Mouse (Mus musculus): ENCODE measurements around the gene Plekhg6. TPM values are rescaled to one million over a fixed set of nuclear protein-coding genes. Genes with fewer than 3 reads are reported as not detected.
A peak's percentile ranks its signal among the peaks of the same experiment; 100 is the strongest.

Gene Plekhg6
- polyA plus RNA-seq, 1 experiment from 2014 or later: 0.12 TPM

DNA sequence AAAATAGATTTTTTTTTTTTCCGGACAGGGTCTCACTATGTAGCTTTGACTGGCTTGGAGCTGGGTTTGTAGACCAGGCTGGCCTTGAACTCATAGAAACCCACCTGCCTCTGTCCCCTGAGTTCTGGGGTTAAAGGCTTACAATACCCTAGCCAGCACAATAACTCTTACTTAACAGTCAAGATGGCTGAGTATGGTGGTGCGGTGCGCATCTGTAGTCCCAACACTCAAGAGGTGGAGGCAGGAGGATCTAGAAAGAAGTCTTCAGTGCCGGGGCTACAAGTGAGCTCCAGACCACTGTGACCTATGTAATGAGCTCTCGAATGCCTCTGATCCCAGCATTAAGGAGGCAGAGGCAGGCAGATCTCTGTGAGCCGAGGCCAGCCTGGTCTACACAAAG is 31.1 kb upstream of the Plekhg6 start:
- Histone ChIP-seq H3K4me1 (no peaks in the 10 kb centered on the region), H3K27ac (replicated peaks) (no peak overlapping the region), H3K9me3 (replicated peaks) (no peaks in the 10 kb centered on the region), H3K4me3 (no peak overlapping the region), H3K36me3 (no peaks in the 10 kb centered on the region), H3K27me3 (ENCODE audit: low read depth, poor library complexity, severe bottlenecking) (no peaks in the 10 kb centered on the region)
- no peak for DNase-seq (ENCODE audit: low spot score)
- 92% methylated on average over 6 of the region's 6 CpGs for WGBS

- H3K27me3 ChIP-seq (ENCODE audit: low read depth, poor library complexity, severe bottlenecking): no peaks in the 10 kb centered on the region
These were observed 30.5 kb upstream of the Plekhg6 start for GRCm38 (mm10) chr6:125410995-125411547.

GRCm38 (mm10) chr6:125410551-125410950 is 30.0 kb upstream of the Plekhg6 start:
- H3K4me1 ChIP-seq: no peaks in the 10 kb centered on the region
- H3K27ac ChIP-seq (replicated peaks): no peak overlapping the region
- WGBS: 75% methylated on average over 11 of the region's 11 CpGs

More at GRCm38 (mm10) chr6:125410995-125411547, 30.5 kb upstream of the Plekhg6 start:
- DNase-seq (ENCODE audit: low spot score): no peak
- Histone ChIP-seq H3K4me3 (no peak overlapping the region), H3K9me3 (replicated peaks) (no peaks in the 10 kb centered on the region), H3K27ac (replicated peaks) (no peak overlapping the region), H3K36me3 (no peaks in the 10 kb centered on the region), H3K4me1 (no peaks in the 10 kb centered on the region)
- 70% methylated on average over 8 of the region's 8 CpGs for WGBS

GRCm38 (mm10) chr6:125407657-125408056 is 27.1 kb upstream of the Plekhg6 start:
- Histone ChIP-seq H3K9me3 (replicated peaks) (no peaks in the 10 kb centered on the region), H3K36me3 (no peaks in the 10 kb centered on the region), H3K4me1 (no peaks in the 10 kb centered on the region), H3K27ac (replicated peaks) (no peak overlapping the region), H3K27me3 (ENCODE audit: low read depth, poor library complexity, severe bottlenecking) (no peaks in the 10 kb centered on the region), H3K4me3 (no peak overlapping the region)
- DNase-seq (ENCODE audit: low spot score): no peak
- WGBS: 91% methylated on average over 10 of the region's 10 CpGs

More at GRCm38 (mm10) chr6:125410551-125410950, 30.0 kb upstream of the Plekhg6 start:
- no peaks in the 10 kb centered on the region for H3K9me3 ChIP-seq (replicated peaks)
- H3K4me3 ChIP-seq: no peak overlapping the region
- DNase-seq (ENCODE audit: low spot score): no peak
- no peaks in the 10 kb centered on the region for H3K36me3 ChIP-seq
- no peaks in the 10 kb centered on the region for H3K27me3 ChIP-seq (ENCODE audit: low read depth, poor library complexity, severe bottlenecking)

DNA sequence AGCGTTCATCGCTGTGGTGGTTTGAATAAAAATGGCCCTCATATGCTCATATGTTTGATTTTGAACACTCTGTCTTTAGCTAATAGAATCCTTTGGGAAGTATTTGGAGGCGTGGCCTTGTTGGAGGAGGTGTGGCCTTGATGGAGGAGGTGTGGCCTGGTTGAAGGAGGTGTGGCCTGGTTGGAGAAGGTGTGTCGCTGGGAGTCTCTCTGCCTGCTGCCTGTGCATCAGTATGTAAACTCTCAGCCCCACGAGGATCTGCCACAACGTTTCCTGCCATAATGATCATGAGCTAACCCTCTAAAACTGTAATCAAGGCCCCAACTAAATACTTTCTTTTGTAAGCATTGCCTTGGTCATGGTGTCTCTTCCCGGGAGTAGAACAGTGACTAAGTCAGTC is 26.6 kb upstream of the Plekhg6 start:
- Histone ChIP-seq H3K9me3 (replicated peaks) (no peaks in the 10 kb centered on the region), H3K4me1 (no peaks in the 10 kb centered on the region), H3K27ac (replicated peaks) (no peak overlapping the region), H3K36me3 (no peaks in the 10 kb centered on the region), H3K4me3 (no peak overlapping the region), H3K27me3 (ENCODE audit: low read depth, poor library complexity, severe bottlenecking) (no peaks in the 10 kb centered on the region)
- no peak for DNase-seq (ENCODE audit: low spot score)
- 87% methylated on average over 7 of the region's 7 CpGs for WGBS

- H3K36me3 ChIP-seq: no peaks in the 10 kb centered on the region
- H3K27me3 ChIP-seq (ENCODE audit: low read depth, poor library complexity, severe bottlenecking): no peaks in the 10 kb centered on the region
- H3K4me3 ChIP-seq: no peak overlapping the region
- DNase-seq (ENCODE audit: low spot score): no peak
- H3K4me1 ChIP-seq: no peaks in the 10 kb centered on the region
- no peak overlapping the region for H3K27ac ChIP-seq (replicated peaks)
- no peaks in the 10 kb centered on the region for H3K9me3 ChIP-seq (replicated peaks)
- whole genome bisulfite sequencing: 56% methylated on average over 14 of the region's 14 CpGs
These were observed 25.1 kb upstream of the Plekhg6 start for GRCm38 (mm10) chr6:125405461-125406382.

GRCm38 (mm10) chr6:125389853-125390252 is 9.3 kb upstream of the Plekhg6 start:
- no peak for DNase-seq (ENCODE audit: low spot score)
- 90% methylated on average over 5 of the region's 5 CpGs for WGBS
- Histone ChIP-seq H3K4me3 (no peak overlapping the region), H3K36me3 (no peaks in the 10 kb centered on the region), H3K9me3 (replicated peaks) (no peaks in the 10 kb centered on the region), H3K4me1 (peaks cover 5% of the 10 kb centered on the region; the same call in 1 of the 2 replicates), H3K27ac (replicated peaks) (no peak overlapping the region), H3K27me3 (ENCODE audit: low read depth, poor library complexity, severe bottlenecking) (no peaks in the 10 kb centered on the region)

GRCm38 (mm10) chr6:125386080-125386479 is 5.5 kb upstream of the Plekhg6 start:
- Histone ChIP-seq H3K4me1 (peaks cover 10% of the 10 kb centered on the region; the same call in 1 of the 2 replicates), H3K4me3 (no peak overlapping the region), H3K27ac (replicated peaks) (no peak overlapping the region), H3K36me3 (no peaks in the 10 kb centered on the region), H3K9me3 (replicated peaks) (no peaks in the 10 kb centered on the region), H3K27me3 (ENCODE audit: low read depth, poor library complexity, severe bottlenecking) (peaks cover 23% of the 10 kb centered on the region)
- WGBS: 81% methylated on average over 6 of the region's 6 CpGs
- DNase-seq (ENCODE audit: low spot score): no peak

DNA sequence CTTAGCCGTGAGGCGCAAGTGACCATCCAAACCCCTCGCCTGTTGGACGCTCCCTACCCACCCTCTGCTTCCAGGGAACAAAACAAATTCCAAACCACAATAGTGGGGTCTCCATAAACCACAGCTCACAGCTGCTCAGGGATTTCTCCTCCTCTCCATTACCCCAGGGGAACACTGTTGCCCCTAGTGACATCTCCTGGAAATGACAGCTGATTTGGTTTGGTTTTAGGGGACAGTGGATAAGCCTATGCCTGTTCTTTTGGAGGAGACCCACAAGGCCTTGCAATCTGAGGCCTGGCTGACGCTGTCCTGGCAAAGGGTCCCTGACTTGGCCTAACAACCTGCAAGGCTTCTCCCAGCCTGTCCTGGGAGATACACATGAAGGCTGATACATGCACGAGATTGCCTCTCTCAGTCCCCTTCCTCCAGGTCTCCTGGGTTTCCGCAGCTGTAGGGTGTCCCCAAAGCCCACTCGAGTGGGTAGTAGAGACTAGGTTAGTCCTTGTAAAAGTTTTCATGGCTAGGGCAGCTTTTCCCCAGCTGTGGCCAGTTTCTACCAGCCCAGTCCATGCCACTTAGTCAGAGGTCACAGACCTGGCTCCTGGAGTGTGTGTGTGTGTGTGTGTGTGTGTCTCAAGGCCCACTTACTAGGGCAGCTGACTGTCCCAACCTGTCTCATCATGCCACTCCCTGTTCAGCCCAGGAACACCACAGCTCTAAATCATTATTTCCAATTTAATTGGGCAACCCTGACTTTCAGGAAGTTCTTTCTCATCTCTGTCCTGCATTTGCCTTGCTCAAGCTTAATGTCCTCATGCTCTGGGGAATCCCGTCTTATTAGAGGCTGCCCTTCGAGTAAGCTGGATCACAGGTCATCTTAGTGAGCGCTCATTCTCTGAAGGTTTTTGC is 4.7 kb upstream of the Plekhg6 start:
- H3K36me3 ChIP-seq: no peaks in the 10 kb centered on the region
- DNase-seq (ENCODE audit: low spot score): no peak
- peaks cover 31% of the 10 kb centered on the region for H3K27me3 ChIP-seq (ENCODE audit: low read depth, poor library complexity, severe bottlenecking)
- WGBS: 65% methylated on average over 11 of the region's 11 CpGs
- no peaks in the 10 kb centered on the region for H3K9me3 ChIP-seq (replicated peaks)
- peaks cover 15% of the 10 kb centered on the region for H3K4me1 ChIP-seq
- H3K4me3 ChIP-seq: no peak overlapping the region
- H3K27ac ChIP-seq (replicated peaks): no peak overlapping the region; the same call in 1 of the 2 replicates

DNA sequence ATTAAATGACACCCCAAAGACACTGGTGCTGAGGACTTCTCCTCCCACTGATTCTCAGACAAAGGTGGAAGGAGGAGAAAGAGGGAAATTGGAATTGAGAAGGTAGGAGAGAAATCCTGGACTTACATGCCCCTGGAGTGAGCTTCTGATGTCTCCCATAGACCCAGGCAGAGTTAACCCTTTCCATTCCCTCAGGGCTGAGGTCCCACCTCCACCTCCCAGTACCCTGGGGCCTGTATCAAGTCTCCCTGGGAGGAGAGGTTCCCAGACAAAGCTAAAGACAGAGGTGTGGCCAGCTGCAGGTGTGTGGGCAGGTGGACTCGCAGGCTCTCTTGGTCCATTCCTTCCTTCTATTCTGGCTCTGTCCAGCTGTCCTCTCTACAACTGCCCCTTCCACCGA is 1.4 kb upstream of the Plekhg6 start:
- Histone ChIP-seq H3K36me3 (no peaks in the 10 kb centered on the region), H3K9me3 (replicated peaks) (no peaks in the 10 kb centered on the region), H3K4me1 (peaks cover 45% of the 10 kb centered on the region), H3K4me3 (no peak overlapping the region), H3K27ac (replicated peaks) (no peak overlapping the region), H3K27me3 (ENCODE audit: low read depth, poor library complexity, severe bottlenecking) (peaks cover 64% of the 10 kb centered on the region)
- DNase-seq (ENCODE audit: low spot score): no peak
- WGBS: 69% methylated on average over 2 of the region's 2 CpGs

GRCm38 (mm10) chr6:125379781-125380180 is 812 bp downstream of the Plekhg6 start:
- H3K27ac ChIP-seq (replicated peaks): no peak overlapping the region
- H3K4me1 ChIP-seq: peaks cover 41% of the 10 kb centered on the region
- H3K4me3 ChIP-seq: peak overlapping the region; percentile 45
- no peaks in the 10 kb centered on the region for H3K36me3 ChIP-seq
- 5% methylated on average over 9 of the region's 9 CpGs for WGBS
- peaks cover 83% of the 10 kb centered on the region for H3K27me3 ChIP-seq (ENCODE audit: low read depth, poor library complexity, severe bottlenecking)
- no peak for DNase-seq (ENCODE audit: low spot score)
- H3K9me3 ChIP-seq (replicated peaks): no peaks in the 10 kb centered on the region

- DNase-seq (ENCODE audit: low spot score): no peak
- Histone ChIP-seq H3K27me3 (ENCODE audit: low read depth, poor library complexity, severe bottlenecking) (peaks cover 86% of the 10 kb centered on the region), H3K9me3 (replicated peaks) (no peaks in the 10 kb centered on the region), H3K4me1 (peaks cover 37% of the 10 kb centered on the region), H3K4me3 (peak overlapping the region; percentile 35), H3K36me3 (no peaks in the 10 kb centered on the region), H3K27ac (replicated peaks) (no peak overlapping the region)
- WGBS: 17% methylated on average over 6 of the region's 6 CpGs
These were observed 2.0 kb downstream of the Plekhg6 start for GRCm38 (mm10) chr6:125378621-125379020.
